Mouse (Mus musculus) liver, adult 2 months (tissue): Measurements from ENCODE around the gene Ripor2. TPM values are rescaled to one million over a fixed set of nuclear protein-coding genes. Genes with fewer than 3 reads are reported as not detected.

Experiments used
- DNase-seq: peaks from one replicate; pipeline ENCODE4 v3.0.0-alpha.2; 2011; ENCODE audit warnings: low read depth, low spot score; ENCODE audit errors: extremely low read depth
- H3K27ac ChIP-seq: fragments of 200-500 bp; replicated peaks from 2 replicates; pipeline ENCODE4 v1.5.1; 2012; ENCODE audit warnings: low read depth, mild to moderate bottlenecking, control low read depth, inconsistent platforms, low read length; ENCODE audit not compliant: insufficient read depth
- H3K27me3 ChIP-seq: fragments of 200-500 bp; 2 replicates; pipeline ENCODE4 v1.6.1; 2012; ENCODE audit warnings: mild to moderate bottlenecking, moderate library complexity, low read length, inconsistent platforms; ENCODE audit not compliant: control insufficient read depth, insufficient read depth
- H3K36me3 ChIP-seq: fragments of 200-500 bp; 2 replicates; pipeline ENCODE4 v1.6.1; 2012; ENCODE audit warnings: low read length, inconsistent platforms; ENCODE audit not compliant: control insufficient read depth, insufficient read depth
- H3K4me1 ChIP-seq: fragments of 200-500 bp; 2 replicates; pipeline ENCODE4 v1.6.1; 2011; ENCODE audit warnings: low read length; ENCODE audit not compliant: control insufficient read depth, insufficient read depth
- H3K4me3 ChIP-seq: fragments of 200-500 bp; 2 replicates; pipeline ENCODE4 v1.5.1; 2011; ENCODE audit warnings: low read depth, mild to moderate bottlenecking, control low read depth, low read length, moderate library complexity; ENCODE audit not compliant: insufficient read depth
- H3K79me2 ChIP-seq: fragments of 200-500 bp; 2 replicates; pipeline ENCODE4 v1.6.1; 2012; ENCODE audit warnings: inconsistent platforms, mild to moderate bottlenecking, low read length, moderate library complexity; ENCODE audit not compliant: control insufficient read depth, insufficient read depth
- H3K9ac ChIP-seq: fragments of 200-500 bp; 2 replicates; pipeline ENCODE4 v1.6.1; 2012; ENCODE audit warnings: low read depth, mild to moderate bottlenecking, control low read depth, inconsistent platforms, low read length
- CTCF ChIP-seq: fragments of 200-500 bp; IDR thresholded peaks from 2 replicates; pipeline ENCODE4 v1.5.1; 2011; ENCODE audit warnings: low read depth, low read length, control low read depth
- POLR2A ChIP-seq: fragments of 200-500 bp; IDR thresholded peaks from 2 replicates; pipeline ENCODE4 v1.6.1; 2011; ENCODE audit warnings: low read length, control low read depth; ENCODE audit not compliant: insufficient read depth; ENCODE audit errors: extremely low read depth
- WGBS: fragments of 180-500 bp; shearing (Covaris S2); methylation state at CpG from one replicate; pipeline ENCODE4 v1.1.7; 2018; 5-methylcytosine and 5-hydroxymethylcytosine counted together
- polyA plus RNA-seq: library from polyadenylated mRNA; depleted of rRNA; stranded (reverse); fragments of >200 nt; gene quantifications from 2 replicates; pipeline ENCODE4 v1.2.3, GENCODE M21; 2012
- total RNA-seq: library from RNA; depleted of rRNA; stranded (reverse); fragments of >200 nt; gene quantifications from 2 replicates; pipeline ENCODE4 v1.2.3, GENCODE M21; 2014

Ripor2 gene
- total and polyA plus RNA-seq, 2 experiments: 0.77 to 2.8 TPM

DNA sequence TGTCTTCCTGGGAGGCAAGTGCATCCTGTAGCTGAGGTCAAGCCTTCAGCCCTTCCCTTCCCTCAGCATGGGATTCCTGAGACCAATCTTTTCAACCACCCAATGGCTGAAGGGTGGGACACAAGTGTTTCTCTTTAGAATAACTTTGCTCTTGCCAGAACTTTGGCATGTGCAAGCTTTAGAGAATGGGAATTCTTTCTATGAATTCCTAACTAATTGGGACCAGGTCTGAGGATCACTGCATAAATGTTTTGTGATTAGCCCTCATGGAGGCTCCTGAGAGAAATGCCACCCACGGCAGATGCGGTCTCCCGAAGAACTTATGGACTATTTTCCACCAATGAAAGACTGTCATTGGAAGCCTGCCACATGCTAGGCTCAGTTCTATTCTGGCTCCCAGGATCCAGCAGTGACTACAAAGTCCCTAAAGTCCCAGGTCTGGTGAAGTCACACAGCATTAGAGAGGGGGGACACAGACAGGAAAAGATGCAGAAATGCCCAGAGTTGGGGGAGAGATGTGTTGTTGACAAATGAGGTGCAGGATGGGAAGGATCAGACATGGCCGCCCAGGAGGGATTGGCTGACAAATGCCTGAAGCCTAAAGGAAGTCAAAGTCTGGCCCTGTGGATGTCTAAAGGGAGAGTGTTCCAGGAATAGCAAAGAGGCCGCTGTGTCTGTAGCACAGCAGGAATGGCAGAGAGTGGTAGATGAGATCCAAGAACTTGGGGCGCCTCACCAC, 44.9 kb downstream of the Ripor2 start:
- DNase-seq: no peak
- Histone ChIP-seq H3K9ac (no peak overlapping the region), H3K79me2 (no peaks in the 10 kb centered on the region), H3K27me3 (no peaks in the 10 kb centered on the region), H3K36me3 (no peaks in the 10 kb centered on the region), H3K27ac (no peak overlapping the region), H3K4me3 (no peak overlapping the region), H3K4me1 (no peaks in the 10 kb centered on the region)
- no peak for TF ChIP-seq POLR2A
- no peak for TF ChIP-seq CTCF
- WGBS: 94% methylated on average over 6 of the region's 6 CpGs

GRCm38 (mm10) chr13:24628192-24628591, 46.2 kb downstream of the Ripor2 start:
- Histone ChIP-seq H3K4me1 (no peaks in the 10 kb centered on the region), H3K36me3 (no peaks in the 10 kb centered on the region), H3K27ac (no peak overlapping the region), H3K9ac (no peak overlapping the region), H3K27me3 (no peaks in the 10 kb centered on the region), H3K4me3 (no peak overlapping the region), H3K79me2 (no peaks in the 10 kb centered on the region)
- DNase-seq: no peak
- TF ChIP-seq POLR2A: no peak
- TF ChIP-seq CTCF: no peak
- WGBS: 84% methylated on average over 4 of the region's 4 CpGs

DNA sequence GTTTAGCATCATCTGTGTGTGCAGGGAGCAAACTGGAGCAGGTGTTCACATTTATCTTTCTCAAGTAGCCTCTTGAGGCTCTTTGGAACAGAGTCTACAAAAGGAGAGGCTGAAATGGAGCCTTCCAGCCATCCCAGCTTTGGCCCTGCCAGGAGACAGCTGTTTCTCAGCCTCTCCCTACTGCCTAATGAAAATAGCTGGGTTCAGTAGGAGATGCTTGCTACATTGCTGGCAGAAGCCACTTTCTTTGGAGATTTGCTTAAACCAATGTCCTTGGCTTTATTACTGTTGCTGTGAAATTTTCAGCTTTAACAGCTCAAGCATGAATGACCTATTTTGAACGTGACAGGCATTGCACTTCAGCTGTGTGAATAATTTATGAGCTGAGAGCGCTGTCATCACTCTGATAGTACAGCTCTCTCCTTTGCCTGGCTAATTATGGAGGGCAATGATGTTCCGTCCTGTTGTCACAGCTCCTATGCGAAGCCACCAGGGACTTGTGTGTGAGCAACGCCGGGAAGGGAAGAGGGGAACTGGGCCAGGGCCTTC, 47.2 kb downstream of the Ripor2 start:
- Histone ChIP-seq H3K79me2 (no peaks in the 10 kb centered on the region), H3K4me3 (no peak overlapping the region), H3K36me3 (no peaks in the 10 kb centered on the region), H3K4me1 (no peaks in the 10 kb centered on the region), H3K9ac (no peak overlapping the region), H3K27me3 (no peaks in the 10 kb centered on the region), H3K27ac (no peak overlapping the region)
- WGBS: 83% methylated on average over 6 of the region's 6 CpGs
- TF ChIP-seq POLR2A (no peak), CTCF (no peak)
- no peak for DNase-seq

GRCm38 (mm10) chr13:24630364-24630763, 48.4 kb downstream of the Ripor2 start:
- DNase-seq: no peak
- H3K79me2 ChIP-seq: no peaks in the 10 kb centered on the region
- H3K36me3 ChIP-seq: no peaks in the 10 kb centered on the region
- no peaks in the 10 kb centered on the region for H3K27me3 ChIP-seq
- H3K4me1 ChIP-seq: no peaks in the 10 kb centered on the region
- no peak overlapping the region for H3K9ac ChIP-seq
- H3K4me3 ChIP-seq: no peak overlapping the region
- H3K27ac ChIP-seq: no peak overlapping the region
- 34% methylated on average over 4 of the region's 4 CpGs for WGBS
- TF ChIP-seq CTCF (no peak), POLR2A (no peak)

DNA sequence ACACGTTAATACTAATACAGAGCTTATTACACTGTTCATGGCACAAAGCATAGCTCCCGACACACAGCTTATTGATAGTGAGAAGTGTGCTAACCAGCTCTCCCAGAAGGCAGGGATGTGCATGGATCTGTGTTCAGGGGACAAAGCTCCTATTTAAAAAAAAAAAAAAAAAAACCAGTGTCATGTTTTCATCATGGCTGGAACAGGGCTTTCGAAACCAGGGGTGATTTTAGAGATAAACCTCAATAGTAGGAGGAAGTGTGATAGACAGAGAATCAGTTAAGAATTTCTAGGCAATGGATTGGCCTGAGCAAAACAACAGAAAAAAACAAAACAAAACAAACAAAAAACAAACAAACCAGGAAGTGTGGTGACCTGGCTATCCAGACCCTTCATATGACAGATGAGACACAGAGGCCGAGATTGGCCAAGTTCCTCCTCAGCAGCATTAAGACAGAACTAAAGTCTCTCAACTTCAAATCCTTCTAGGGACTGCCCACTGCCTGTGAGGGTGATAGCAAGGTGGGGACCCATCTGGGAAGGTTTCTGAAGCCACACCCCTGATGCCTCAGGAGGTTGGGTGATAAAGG, 51.1 kb downstream of the Ripor2 start:
- 0 out of 2 replicates have a peak, but pooled peaks cover 3% of the 10 kb centered on the region for H3K27me3 ChIP-seq
- WGBS: 68% methylated on average over 4 of the region's 4 CpGs
- no peak overlapping the region for H3K27ac ChIP-seq
- TF ChIP-seq POLR2A: no peak
- no peak for TF ChIP-seq CTCF
- no peaks in the 10 kb centered on the region for H3K36me3 ChIP-seq
- DNase-seq: no peak
- no peak overlapping the region for H3K4me3 ChIP-seq
- no peaks in the 10 kb centered on the region for H3K79me2 ChIP-seq
- no peaks in the 10 kb centered on the region for H3K4me1 ChIP-seq
- H3K9ac ChIP-seq: no peak overlapping the region
